Mouse (Mus musculus) forebrain, postnatal 0 days (tissue): ENCODE data around the gene Cd19. TPM values are rescaled to one million over a fixed set of nuclear protein-coding genes. Genes with fewer than 3 reads are reported as not detected.

Experiments
- ATAC-seq: fragments of 200-750 bp; cut with Nextera tagmentation; 2 replicates; pipeline ENCODE4 v1.8.0; 2017; ENCODE audit warnings: mild to moderate bottlenecking, moderate library complexity
- DNase-seq: peaks from one replicate; pipeline ENCODE4 v3.0.0-alpha.2; 2015
- H3K27ac ChIP-seq: fragments of 300-500 bp; sonication (generic); 2 replicates; pipeline ENCODE4 v1.5.1; 2014; ENCODE audit warnings: low read depth, mild to moderate bottlenecking, antibody characterized with exemption, low read length, moderate library complexity, mixed read lengths
- H3K27me3 ChIP-seq: fragments of 300-500 bp; sonication (generic); 2 replicates; pipeline ENCODE4 v1.6.1; 2014; ENCODE audit warnings: mild to moderate bottlenecking, low read length, mixed read lengths; ENCODE audit not compliant: insufficient read depth
- H3K36me3 ChIP-seq: fragments of 300-500 bp; sonication (generic); 2 replicates; pipeline ENCODE4 v1.6.1; 2014; ENCODE audit warnings: mild to moderate bottlenecking, moderate library complexity; ENCODE audit not compliant: insufficient read depth
- H3K4me1 ChIP-seq: fragments of 300-500 bp; sonication (generic); 2 replicates; pipeline ENCODE4 v1.6.1; 2014; ENCODE audit warnings: antibody characterized with exemption; ENCODE audit not compliant: insufficient read depth
- H3K4me2 ChIP-seq: fragments of 300-500 bp; sonication (generic); 2 replicates; pipeline ENCODE4 v1.6.1; 2014; ENCODE audit warnings: low read depth, mild to moderate bottlenecking, moderate library complexity
- H3K4me3 ChIP-seq: fragments of 300-500 bp; sonication (generic); 2 replicates; pipeline ENCODE4 v1.5.1; 2014; ENCODE audit warnings: low read depth, low read length, mixed read lengths
- H3K9ac ChIP-seq: fragments of 300-500 bp; sonication (generic); 2 replicates; pipeline ENCODE4 v1.6.1; 2014; ENCODE audit warnings: mild to moderate bottlenecking
- H3K9me3 ChIP-seq: fragments of 300-500 bp; sonication (generic); 2 replicates; pipeline ENCODE4 v1.6.1; 2016; ENCODE audit warnings: low read length
- CTCF ChIP-seq: sonication (generic); IDR thresholded peaks from 2 replicates; pipeline ENCODE4 v1.5.1; 2016; ENCODE audit warnings: antibody characterized with exemption, control low read depth, low read depth
- WGBS: fragments of 180-500 bp; shearing (Covaris S2); extraction: QIAGEN DNeasy Blood & Tissue Kit; methylation state at CpG from one replicate; pipeline ENCODE4 v1.1.7; 2014; 5-methylcytosine and 5-hydroxymethylcytosine counted together
- polyA plus RNA-seq: library from polyadenylated mRNA; unstranded; fragments of >200 nt; fragmentation: Nextera tagmentation; extraction: Ambion mirVana; gene quantifications from 2 replicates; pipeline ENCODE4 v1.2.1, GENCODE M21; 2015
- total RNA-seq: library from RNA; depleted of rRNA; stranded (reverse); fragments of >200 nt; gene quantifications from 2 replicates; pipeline ENCODE4 v1.2.3, GENCODE M21; 2014

Cd19 gene
- total and polyA plus RNA-seq, 2 experiments from 2014 or later, result 0.67 TPM; not detected in 1

DNA sequence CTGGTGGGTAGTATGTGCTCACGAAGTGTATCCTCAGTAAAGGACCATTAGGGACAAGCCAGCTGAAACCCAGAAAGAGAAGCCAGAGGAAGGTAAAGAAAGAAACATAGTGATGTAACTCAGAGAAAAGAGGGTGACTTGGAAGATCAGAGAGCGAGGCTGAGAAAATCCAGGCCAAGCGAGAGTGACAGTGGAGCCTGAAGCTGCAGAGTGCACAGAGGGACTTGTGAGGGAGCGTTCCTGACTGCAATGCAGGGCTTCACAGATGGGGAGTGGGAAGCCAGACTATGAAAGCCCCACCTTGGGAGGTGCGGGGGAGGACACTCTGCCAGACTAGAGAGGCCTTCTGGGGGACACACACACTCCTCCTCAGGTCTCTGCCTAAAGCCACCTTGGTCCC, 43.5 kb upstream of the Cd19 start:
- 84% methylated on average over 5 of the region's 5 CpGs for WGBS
- no peak overlapping the region for H3K4me3 ChIP-seq
- TF ChIP-seq CTCF, result no peak
- H3K27ac ChIP-seq, result no peak overlapping the region
- no peaks in the 10 kb centered on the region for H3K27me3 ChIP-seq
- no peaks in the 10 kb centered on the region for H3K36me3 ChIP-seq
- ATAC-seq, result no peak
- H3K4me2 ChIP-seq, result no peak overlapping the region
- no peaks in the 10 kb centered on the region for H3K9me3 ChIP-seq
- H3K9ac ChIP-seq, result no peak overlapping the region
- DNase-seq, result no peak
- no peaks in the 10 kb centered on the region for H3K4me1 ChIP-seq

DNA sequence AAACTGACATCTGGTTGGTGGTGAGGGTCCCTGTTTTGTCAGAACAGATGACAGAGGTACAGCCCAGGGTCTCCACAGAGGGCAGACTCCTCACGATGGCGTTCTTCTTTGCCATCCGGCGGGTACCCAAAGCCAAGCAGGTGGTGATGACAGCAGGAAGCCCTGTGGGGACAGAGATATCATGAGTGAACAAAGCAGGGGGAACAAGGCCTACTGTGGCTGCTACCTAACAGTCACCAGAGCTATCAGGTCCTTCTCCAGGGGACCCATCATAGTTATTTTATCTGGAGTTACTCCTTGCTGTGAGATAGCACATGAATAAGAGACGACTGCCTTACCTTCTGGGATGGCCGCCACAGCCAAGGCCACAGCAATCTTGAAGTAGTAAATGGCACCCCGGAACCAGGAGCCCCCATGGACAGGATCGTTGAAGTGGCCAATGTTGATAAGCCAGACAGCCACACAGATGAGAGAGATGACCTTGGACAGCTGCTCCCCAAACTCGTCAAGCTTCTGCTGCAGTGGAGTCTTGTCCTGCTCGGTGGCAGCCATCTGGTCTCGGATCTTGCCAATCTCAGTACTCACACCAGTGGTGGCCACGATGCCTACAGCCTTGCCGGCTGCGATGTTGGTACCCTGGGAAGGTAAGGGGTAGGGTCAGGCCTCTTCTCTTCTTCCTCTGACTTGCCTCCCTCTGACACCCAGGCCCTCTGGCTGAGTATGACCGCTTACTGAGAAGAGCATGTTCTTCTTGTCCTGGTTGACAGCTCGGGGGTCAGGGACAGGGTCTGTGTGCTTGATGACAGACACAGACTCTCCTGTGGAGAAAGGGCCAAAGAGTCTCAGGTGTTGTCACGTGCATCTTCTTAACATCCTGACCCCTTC, 41.9 kb upstream of the Cd19 start:
- H3K4me2 ChIP-seq, result no peak overlapping the region
- H3K27ac ChIP-seq, result no peak overlapping the region
- TF ChIP-seq CTCF, result no peak
- H3K36me3 ChIP-seq, result no peaks in the 10 kb centered on the region
- DNase-seq, result no peak
- no peak overlapping the region for H3K4me3 ChIP-seq
- no peaks in the 10 kb centered on the region for H3K9me3 ChIP-seq
- ATAC-seq, result no peak
- H3K9ac ChIP-seq, result no peak overlapping the region
- H3K27me3 ChIP-seq, result no peaks in the 10 kb centered on the region
- WGBS, result 90% methylated on average over 17 of the region's 17 CpGs
- no peaks in the 10 kb centered on the region for H3K4me1 ChIP-seq

- DNase-seq (no peak), ATAC-seq (no peak)
- Histone ChIP-seq H3K4me2 (no peak overlapping the region), H3K4me3 (no peak overlapping the region), H3K4me1 (no peaks in the 10 kb centered on the region), H3K27me3 (no peaks in the 10 kb centered on the region), H3K9me3 (no peaks in the 10 kb centered on the region), H3K36me3 (no peaks in the 10 kb centered on the region), H3K9ac (no peak overlapping the region), H3K27ac (no peak overlapping the region)
- 76% methylated on average over 2 of the region's 2 CpGs for WGBS
- TF ChIP-seq CTCF, result no peak
These were observed 40.6 kb upstream of the Cd19 start for GRCm38 (mm10) chr7:126455242-126455641.

DNA sequence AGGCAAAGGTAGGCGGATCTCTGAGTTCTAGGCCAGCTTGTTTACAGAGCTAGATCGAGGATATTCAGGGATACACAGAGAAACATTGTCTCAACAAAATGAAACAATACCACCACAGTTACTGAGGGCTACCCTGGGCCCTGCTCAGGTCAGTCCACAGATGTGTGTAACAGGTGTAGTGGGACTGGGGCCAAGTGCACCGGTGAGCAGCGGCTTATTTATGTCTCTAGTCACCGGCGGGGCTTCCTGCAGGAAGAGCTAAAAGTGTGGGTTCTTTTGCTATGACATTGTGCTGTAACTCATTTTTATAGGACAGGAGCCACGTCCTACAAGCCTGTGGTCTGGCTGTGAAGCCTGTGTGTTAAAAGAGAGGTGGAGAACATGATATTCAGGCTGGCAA, 39.2 kb upstream of the Cd19 start:
- Histone ChIP-seq H3K4me3 (no peak overlapping the region), H3K36me3 (no peaks in the 10 kb centered on the region), H3K9me3 (no peaks in the 10 kb centered on the region), H3K4me1 (no peaks in the 10 kb centered on the region), H3K9ac (no peak overlapping the region), H3K4me2 (no peak overlapping the region), H3K27ac (no peak overlapping the region), H3K27me3 (no peaks in the 10 kb centered on the region)
- no peak for DNase-seq
- ATAC-seq, result no peak
- WGBS, result 80% methylated on average over 7 of the region's 7 CpGs
- TF ChIP-seq CTCF, result no peak

DNA sequence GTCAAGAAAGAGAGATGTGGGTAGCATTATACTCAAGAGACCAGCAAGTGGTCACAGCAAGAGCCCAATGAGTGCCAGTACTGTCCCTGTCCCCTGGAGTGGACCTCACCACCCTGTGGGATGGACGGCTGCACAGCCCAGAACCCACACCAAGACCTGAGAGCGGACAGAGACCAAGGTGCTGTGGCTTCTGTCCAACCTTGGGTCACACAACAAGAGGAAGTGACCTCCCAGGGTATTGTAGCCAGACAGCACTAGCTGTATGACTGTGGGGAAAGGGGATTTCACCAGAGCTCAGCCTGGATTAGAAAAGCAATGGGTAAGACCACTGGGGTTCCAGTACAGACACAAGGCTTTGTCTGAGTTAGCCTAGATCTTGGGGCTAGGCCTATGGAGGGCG, 37.6 kb upstream of the Cd19 start:
- Histone ChIP-seq H3K27me3 (no peaks in the 10 kb centered on the region), H3K4me3 (no peak overlapping the region), H3K9ac (no peak overlapping the region), H3K9me3 (no peaks in the 10 kb centered on the region), H3K4me2 (no peak overlapping the region), H3K4me1 (no peaks in the 10 kb centered on the region), H3K27ac (no peak overlapping the region), H3K36me3 (no peaks in the 10 kb centered on the region)
- TF ChIP-seq CTCF, result no peak
- ATAC-seq, result no peak
- WGBS, result 88% methylated on average over 3 of the region's 3 CpGs
- no peak for DNase-seq

DNA sequence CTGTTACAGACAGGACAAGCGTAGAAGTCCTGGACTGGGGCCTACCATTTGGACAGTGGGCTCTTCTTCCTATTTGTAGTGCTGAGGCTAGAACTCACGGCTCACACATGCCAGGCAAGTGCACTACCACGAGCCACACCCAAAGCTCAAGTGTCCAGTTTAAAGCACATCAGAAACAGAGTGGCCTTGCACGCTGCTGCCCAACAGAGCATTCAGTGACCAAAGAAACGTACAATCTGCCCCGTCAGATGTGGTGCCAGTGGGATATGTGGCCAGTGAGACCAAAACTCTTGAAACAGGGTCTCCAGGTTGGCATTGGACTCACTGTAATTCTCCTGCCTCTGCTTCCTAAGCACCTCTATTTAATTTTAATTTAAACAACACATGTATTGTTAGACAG, 36.0 kb upstream of the Cd19 start:
- DNase-seq, result no peak
- 96% methylated on average over 6 of the region's 6 CpGs for WGBS
- Histone ChIP-seq H3K4me1 (no peaks in the 10 kb centered on the region), H3K9me3 (no peaks in the 10 kb centered on the region), H3K4me3 (no peak overlapping the region), H3K9ac (no peak overlapping the region), H3K36me3 (peaks cover 6% of the 10 kb centered on the region; the same call in 1 of the 2 replicates), H3K4me2 (no peak overlapping the region), H3K27ac (no peak overlapping the region), H3K27me3 (no peaks in the 10 kb centered on the region)
- ATAC-seq, result no peak
- no peak for TF ChIP-seq CTCF

DNA sequence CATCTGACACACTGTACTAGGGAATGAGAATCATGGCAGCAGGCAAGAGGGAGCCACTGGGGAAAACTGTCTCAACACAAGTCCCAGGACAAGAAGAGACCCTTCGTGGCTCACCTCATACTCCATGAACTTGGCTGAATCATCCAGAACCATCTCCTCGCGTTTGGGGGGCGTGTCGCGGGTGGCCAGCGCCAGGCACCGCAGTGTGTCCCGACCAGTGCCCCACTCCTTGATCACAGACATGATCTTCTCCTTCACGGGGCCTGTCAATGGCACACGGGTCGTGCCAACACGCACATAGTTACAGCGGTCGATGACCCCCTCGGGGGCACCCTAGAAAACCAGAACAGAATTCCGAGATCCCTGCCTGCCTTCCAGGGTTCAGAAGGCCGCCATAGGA, 35.3 kb upstream of the Cd19 start:
- 92% methylated on average over 18 of the region's 18 CpGs for WGBS
- H3K27me3 ChIP-seq, result no peaks in the 10 kb centered on the region
- no peak for TF ChIP-seq CTCF
- no peak overlapping the region for H3K9ac ChIP-seq
- no peak overlapping the region for H3K4me2 ChIP-seq
- ATAC-seq, result no peak
- no peak overlapping the region for H3K27ac ChIP-seq
- no peak for DNase-seq
- no peaks in the 10 kb centered on the region for H3K9me3 ChIP-seq
- no peak overlapping the region for H3K4me3 ChIP-seq
- H3K4me1 ChIP-seq, result no peaks in the 10 kb centered on the region
- peaks cover 12% of the 10 kb centered on the region for H3K36me3 ChIP-seq
